Mouse (Mus musculus) testis, postnatal 10 days (tissue): ENCODE measurements around the gene Mdm1.

Experiments used
- DNase-seq: peaks from one replicate; pipeline ENCODE4 v3.0.0; 2021; ENCODE audit warnings: low spot score

Gene Mdm1

DNA sequence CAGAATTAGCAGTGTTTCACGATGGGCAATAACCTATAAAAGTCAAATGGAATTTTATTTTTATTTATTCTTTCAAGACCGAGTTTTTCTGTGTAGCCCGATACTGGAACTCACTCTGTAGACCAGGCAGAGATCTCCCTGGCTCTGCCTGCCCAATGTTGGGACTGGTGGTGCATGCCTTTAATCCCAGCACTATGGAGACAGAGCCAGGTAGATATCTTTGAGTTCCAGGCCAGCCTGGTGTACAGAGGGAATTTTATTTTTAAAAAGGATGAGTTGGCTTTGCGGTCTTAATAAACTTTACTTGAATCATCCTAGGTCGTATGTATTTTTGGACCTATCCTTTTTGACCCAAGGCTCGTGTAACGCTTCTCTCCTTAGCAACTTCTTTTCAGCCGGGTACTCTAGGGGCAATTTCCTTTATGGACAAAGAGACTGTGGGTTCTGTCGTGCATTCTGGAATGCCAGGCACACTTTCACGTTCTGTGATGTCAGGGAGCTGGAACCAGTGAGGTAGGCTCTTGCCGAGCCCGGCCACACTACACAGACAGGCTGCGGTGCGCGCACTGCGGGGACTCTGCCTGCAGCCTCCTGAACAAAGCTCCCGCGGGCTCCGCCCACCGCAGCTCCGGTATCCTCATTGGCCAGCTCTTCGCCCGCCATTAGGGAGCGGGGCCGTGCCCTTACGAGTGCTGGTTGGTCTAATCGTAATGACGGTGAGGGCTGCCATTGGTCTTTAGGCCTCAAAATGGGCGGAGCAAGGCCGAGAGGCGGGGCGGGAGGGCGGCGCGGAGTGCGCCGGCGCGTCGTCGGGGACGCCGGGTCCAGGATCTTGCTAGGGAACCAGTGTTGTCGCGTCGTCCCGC lies at the start of gene Mdm1:
Gene Mdm1 (plus strand): TSS at position 794 of the 866 bp plus-strand sequence.
- DNase-seq, result peak; percentile 99

DNA sequence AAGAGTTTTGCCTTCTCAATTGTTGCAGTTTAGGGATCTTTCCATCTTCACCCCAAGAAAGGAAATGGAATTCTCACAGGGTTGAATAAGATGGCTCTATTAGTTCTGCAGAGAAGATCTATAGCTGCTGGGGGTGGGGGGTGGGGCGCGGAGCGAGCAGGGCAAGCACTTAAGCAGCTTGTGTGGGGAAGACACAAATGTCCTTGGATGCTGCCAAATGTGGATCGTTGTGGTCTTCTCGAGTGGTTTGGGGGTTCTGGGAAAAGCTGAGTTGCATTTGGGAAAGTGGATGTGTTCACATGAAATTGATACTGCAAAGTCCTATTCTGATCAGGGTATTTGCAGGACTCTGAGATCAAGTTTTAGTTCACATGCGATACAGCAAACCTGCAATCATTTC lies 48.9 kb upstream of the Mdm1 start:
- no peak for DNase-seq

DNA sequence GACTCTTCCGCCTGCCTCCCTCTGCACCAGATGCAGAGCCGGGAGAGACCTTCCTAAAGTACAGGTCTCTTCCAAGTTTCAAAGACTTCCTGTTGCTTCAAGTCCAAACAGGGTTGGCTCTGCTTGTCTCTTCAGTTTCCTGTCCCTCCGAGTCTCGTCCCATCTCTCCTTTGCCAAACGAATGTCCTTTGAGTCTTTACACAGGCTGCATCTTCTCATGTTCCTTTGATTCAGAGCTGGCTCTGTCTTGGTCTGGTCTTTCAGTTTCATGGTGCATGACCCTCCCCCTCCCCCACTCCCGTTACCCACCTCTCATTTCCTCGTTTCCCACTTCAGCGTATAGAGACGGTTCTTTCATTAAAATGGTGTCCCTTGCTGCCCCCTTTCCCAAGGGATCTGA lies 47.9 kb upstream of the Mdm1 start:
- DNase-seq, result no peak

DNA sequence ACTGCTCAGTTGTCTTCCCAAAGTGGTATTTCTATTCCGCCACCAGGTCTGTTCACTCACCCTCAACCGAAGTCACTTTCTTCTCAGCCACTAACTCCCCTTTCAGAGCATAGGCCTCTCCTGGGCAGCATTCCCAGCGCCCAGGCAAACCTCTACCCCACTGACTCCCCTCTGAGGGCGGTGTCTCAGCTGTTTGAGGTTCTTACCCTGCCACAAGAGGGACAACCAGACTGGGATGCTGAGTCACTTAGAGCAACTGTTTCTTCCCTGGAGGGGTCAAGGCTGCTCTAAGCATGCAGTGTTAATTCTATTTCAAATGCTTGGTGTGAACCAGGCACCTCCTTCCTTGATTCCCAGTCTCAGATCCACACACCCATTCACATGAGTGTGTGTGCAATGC lies 46.8 kb upstream of the Mdm1 start:
- DNase-seq, result no peak

DNA sequence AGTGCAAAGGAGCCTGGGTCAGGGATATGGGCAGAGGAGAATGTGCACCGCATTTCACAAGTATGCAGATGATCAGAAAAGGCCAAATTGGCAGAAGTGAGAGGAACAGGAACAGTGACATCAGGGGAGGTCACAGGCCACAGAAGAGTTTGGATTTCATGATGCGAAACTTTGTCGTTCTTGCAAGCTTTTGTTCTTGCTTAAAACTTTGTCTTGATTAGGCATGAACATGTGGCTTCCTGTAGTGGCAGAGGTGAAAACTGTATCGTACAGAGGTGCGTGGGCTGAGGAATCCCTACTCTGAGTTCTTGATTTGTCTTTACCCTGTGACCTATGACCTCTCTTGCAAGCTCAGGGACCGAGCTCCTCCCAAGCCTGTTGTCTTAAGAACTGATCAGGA lies 45.4 kb upstream of the Mdm1 start:
- DNase-seq, result no peak

DNA sequence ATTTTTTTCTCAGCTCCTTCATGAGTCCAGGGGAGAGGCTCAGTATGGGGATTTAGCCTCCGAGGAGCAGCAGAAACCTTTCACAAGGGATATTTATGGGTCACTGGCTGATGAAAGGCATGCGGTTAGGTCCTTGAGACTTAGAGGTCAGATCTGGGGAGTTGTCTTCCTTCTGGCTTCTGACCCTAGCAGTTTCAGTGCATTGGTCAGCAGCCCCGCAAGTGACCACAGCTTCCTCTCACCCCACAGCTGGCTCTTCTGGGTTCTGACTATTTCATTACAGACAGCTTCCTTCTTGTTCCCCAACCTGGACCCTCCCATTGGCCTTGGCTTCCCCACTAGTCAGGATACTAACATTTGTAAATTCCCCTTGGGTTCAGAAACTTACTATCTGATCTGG lies 43.7 kb upstream of the Mdm1 start:
- DNase-seq, result no peak

DNA sequence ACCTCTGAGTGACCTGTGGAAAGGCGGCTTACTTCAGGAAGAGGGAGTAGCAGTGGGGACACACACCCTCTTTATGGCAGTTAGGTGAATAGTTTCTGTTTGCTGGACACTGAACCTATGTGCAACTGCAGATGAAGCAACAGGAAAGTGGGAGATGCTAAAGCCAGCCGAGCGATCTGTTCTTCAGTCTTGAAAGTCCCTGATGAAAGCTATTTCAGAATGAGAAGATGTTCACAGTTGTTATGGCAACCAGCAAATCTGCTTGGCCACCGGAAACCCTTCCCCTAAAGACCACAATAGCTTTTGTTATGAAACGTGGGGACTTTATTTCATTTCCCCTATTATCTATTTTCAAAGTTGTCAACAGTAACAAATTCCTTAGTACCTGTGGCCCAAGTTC lies 41.0 kb upstream of the Mdm1 start:
- no peak for DNase-seq

DNA sequence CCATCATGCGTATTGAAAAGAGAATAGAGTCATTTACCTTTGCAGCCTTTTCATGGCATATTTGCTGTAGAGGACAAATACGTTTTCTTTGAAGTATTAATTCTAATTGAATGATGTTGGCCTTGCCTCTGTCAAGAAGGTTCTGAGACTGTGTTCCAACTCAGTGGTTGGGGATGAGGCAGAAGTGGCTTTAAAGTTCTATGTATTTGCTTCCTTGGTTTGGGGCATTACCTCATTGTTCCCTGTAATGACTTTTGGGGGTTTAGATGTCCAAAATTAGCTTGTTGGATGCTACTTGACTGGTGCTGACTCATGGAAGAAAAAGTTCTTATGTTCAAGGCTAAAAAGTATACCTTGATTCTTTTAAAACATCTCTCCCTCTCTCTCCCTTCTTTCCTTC lies 40.6 kb upstream of the Mdm1 start:
- no peak for DNase-seq

DNA sequence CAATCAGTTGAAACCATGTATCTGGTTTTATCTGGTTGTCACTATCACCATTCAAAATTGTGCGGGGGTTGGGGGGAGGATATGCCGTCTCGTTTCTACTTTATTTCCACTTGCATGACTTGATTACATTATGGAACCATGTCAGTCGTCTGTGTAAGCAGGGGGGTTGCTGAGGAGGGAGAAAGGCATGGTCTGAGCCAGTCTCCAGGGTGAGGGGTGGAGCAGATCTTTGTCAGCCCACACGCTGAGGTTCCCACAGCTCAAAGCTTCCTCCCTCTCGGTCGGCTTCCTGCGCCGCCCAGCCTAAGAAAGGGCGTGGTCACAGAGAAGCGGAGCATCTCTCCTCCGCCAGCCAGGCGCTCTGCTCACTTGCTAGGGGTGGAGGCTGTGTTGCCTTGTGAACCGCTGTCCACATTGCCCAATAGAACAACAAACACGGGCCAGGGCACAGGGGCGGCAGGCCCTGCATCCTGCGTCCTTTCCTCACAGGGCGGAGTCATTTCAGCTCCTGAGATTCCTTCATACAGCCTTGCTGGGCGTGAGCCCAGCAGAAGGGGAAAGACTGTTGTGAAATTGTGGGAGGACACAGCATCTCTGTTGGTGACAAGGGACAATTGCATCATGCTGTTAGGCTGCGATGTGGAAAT lies 38.5 kb upstream of the Mdm1 start:
- peak; percentile 79 for DNase-seq

DNA sequence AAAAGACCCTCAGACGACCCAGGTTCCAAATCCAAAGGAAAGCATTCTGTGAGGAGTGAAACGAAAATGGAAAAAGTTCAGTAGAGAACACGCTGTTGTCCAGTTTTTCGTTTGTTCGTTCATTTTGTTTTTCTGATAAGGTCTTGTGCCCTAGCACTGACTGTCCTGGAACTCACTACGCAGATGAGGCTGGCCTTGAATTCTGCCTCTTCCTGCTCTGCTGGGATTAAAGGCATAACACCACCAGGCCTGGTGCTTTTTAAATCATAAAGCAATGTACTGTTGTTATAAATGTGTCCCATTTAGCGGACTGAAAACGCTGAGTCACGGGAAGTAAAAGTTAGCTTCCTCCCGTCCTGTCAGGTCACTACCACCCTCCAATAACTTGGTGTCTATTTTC lies 37.7 kb upstream of the Mdm1 start:
- no peak for DNase-seq

DNA sequence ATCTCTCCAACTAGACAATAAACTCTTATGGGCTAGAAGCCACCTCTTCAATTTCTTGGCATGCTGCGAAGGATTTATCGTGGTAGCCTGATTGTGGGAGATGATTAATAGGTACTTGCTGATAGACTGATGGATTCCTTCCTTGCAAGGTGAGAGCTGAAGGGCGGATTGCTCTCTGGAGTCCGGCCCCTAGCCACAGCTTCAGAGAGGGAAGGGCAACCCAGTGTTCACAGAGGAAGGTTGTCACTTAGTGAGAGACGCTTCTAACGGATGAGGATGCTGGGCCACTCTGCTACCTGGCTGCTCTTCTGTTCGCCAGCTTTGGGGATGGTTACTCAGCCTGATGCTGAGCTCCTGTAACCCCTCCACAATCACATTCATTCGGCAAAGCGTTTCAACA lies 34.6 kb upstream of the Mdm1 start:
- DNase-seq, result no peak

DNA sequence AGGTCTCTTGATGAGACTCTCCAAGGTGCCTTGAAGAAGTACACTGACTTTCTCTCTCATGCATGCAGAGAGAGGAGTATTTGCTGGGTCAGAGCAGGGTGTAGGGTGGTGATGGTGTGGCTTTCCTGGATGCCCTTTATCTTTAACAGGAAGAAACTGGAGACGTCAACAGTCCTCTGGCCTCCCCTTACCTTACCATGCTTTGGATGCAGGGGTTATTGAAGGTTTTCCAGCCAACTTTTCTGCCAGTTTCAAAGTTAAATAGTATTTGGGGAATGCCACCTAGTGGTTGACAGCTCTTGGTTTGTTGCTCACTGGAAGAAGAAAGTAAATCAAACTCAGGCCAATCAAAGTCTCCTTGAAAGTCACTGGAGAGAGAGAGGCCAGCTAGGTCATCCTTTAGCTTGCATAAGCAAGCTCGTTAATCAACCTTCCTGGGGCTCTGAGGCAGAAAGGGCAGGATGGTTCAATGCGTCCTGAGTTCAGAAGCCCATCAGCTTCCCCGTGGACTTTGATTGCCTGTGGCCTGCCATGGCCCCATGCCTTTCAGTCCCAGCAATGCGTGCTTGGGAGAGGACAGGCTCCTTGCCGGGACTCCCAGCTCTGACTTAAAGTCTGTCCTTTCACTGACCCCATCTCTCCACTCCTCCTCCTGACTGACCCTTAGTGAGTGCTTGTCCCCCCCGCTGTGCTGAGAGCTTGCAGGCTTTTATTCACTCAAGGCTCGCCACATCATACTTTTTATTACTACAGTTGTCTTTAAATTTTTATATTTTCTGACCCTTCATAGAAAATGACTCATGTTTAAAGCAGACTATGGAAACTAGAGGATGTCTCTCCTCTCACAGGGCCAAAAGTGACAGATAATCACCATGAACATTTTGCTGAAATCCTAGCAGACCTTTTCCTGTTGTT lies 31.3 kb upstream of the Mdm1 start:
- no peak for DNase-seq

DNA sequence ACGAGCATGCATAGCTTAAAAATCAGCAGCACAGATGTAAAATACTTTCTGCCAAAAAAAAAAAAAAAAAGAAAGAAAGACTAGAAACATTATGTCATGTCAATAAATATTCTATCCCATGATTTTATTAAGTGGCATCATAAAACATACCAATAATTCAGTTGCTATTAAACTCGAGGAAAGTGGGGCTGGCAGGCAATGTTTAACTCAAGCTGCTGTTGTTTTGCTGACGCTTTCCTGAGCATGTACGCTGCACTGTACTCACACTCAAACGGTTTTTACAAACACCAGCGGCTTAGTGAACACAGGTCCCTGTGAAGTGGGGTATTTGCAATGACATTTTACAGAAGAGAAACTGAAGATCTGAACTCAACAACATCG lies 30.7 kb upstream of the Mdm1 start:
- no peak for DNase-seq

DNA sequence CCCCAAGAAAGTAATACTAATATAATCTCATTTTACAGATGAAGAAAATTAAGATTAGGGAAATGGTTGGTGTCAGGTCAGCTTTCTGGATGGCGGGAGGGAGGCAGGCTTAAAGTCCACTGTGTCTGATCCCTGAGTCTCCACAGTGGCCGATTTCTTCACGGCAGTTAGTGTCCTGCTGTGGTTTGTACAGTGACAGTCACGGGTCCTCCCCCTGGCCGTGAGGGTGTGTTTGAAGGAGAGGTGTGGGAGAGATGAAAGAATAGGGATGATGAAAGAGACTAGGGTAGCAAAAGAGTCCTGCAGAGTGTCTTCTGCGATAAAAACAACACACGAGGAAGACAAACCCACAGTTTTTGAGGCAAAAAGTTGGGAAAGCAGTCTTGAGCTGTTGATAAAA lies 30.0 kb upstream of the Mdm1 start:
- DNase-seq, result no peak

DNA sequence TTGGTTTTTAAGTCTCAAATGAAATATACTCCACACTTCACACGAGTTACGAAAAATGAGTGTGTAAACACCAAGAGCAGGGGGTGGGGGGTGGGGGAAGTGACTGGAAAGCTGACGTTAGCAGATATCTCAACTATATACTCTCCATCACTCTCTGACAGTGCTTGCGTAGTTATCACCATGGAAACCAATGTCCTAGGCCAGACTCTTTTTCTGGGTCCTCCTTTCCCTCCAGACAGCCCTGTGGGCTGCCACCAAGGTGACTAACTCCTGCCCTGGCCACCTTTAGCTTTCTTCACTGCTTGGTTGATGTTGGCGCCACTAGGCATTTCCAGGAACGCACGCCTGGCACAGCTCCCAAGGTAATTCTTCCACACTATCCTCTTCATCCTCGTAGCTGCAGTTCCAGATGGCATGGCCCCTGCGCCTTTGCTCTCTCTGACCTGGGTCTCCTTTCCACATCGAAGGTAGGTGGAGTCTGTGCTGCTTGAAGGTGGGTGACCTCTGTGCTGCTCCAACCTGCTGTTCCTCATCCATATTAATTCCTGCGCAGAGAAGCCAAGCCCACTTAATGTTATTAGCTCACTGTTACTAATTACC lies 29.2 kb upstream of the Mdm1 start:
- DNase-seq, result no peak

DNA sequence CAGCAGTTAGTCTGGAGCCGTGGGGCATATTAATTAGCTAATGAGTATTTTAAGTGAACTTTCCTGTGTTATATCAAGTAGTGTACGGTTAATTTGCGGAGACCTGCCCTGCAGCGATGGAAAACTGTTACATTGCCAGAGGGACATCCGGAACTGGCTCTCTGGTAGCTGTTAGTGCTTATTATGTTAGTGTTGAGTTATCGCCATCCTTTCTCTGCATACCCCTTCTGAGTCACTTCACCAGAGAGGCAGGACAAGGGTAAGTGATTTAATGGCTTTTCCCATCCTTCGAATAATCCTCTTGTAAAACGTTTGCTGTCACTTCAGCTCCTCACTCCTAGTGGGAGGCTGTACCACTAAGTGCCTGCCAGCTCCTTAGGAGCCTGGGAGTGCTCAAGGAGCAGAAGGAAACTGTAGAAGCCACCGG lies 28.3 kb upstream of the Mdm1 start:
- no peak for DNase-seq

DNA sequence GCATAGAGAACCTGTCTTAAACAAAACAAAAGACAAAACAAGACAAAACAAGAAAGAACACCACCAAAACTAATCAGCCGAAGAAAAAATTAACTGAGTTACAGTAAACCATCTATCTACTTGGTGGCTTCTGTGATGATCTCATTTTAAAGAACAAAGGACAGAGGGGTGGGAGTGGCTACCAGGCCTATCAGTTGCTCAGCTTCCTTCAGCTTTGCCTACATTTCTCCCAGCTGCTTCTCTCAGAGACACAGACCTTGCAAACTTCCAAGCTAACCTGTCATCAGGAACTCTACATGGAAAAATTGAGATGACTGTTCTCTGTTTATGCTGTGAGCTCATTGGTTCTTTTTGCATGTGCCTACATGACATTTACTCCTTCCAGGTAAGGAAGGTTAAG lies 27.3 kb upstream of the Mdm1 start:
- no peak for DNase-seq

DNA sequence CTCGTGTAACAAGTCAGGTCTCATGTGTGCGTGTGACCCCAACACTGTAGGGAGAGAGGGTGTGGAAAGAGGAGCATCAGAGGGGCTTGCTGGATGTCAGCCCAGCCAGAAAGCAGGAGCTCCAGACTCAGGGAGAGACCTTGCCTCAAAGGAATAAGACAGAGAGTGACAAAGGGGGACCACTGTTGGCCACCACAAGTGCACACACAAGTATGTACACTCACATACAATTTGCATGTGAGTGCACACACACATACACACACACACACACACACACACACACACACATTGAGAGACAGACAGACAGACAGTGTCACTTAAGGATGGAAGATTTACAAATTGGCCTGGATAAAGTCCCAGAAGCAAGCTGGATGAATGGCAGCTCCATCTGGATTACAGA lies 25.2 kb upstream of the Mdm1 start:
- no peak for DNase-seq

DNA sequence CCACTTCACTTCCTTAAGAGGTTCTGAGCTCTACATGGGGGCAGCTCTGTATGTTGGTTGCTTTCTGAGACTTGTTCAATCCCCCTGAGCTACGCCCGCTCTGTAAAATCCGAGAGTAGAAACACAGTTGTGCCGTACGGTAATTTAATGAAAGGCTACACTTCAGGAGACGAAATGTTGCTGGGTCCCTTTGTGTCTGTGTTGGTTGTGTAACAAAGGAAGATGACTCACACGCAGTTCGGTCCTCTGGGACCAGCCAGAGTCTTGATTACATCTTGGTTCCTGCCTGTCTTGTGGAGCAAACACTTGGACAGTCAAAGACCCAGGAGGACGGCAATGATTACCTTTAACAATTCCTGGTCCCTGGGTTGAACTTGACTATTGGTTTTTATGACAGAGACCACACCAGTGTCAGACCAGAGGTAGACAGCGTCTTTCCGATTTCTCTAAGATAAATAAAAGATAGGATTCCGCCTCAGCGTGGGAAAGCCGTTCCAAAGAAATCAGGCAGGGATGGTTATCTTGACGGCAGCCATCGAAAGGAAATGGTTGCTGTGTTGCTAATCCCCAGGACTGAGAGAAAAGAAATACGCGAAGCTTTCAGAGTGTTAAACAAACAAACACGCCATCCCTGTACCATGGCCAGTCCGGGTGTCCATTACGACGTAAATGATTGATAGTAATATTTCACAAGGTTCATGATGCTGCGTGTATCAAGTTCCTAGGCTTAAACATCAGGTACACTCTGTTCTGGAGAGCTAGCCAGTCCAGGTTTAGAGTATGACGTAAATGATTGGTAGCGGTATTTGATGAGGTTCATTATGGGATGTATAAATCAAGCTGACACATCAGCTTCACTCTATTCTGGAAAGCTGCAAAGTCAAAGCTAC lies 20.3 kb upstream of the Mdm1 start:
- no peak for DNase-seq

DNA sequence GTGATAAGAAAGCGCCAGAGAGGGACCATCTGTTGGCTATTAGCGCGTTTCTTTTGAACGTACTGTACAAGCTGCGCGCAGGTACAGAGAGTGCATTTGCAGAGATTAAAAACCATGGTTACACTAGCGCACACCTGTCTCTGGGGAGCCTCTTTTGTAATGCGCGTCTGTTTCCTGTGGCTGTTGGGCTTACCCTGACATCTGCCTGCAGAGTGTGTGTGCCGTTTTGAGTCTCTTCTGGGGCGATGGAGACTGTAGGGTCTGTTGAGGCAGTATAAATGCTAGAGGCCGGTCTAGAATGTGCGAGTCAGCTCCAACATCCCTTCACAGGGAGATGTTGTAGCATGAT lies 19.7 kb upstream of the Mdm1 start:
- DNase-seq, result no peak

DNA sequence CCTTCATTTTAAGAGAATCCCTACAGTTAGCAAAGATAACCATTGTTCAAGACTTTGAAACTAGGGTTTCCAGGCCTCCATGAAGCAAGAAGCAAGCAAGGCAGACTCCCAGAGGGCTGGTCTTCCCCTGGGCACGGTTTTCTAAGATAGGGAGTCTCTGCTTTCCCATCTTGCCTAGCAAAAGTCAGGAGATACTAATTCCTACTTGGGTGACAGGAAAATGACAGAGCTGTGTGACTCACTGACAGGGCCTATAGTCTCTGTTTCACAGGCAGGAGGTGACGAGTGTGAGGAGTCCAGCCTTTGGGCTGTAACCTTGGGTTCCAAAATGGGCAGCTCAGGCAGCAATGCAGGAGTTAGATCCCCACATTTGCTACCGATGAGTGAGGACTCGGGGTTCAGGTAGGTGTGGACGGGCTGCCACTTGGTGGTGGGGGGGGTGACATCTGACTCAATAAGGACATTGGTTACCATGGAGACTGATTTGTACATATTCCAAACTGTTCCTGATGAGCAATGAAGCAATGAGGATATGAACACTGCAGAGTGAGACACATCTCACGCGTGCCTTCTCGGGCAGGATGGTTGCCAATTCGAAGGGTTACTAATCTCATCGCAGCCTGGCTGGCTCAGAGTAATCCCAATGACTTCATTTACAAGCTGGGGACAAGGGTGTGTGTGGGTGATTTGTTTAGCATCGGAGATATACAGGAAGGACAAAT lies 19.0 kb upstream of the Mdm1 start:
- no peak for DNase-seq
